Mouse (Mus musculus) forebrain, embryonic 11.5 days (tissue): ENCODE results near the gene Aoc2. TPM values are rescaled to one million over a fixed set of nuclear protein-coding genes. Genes with fewer than 3 reads are reported as not detected.

Experiments
- ATAC-seq: fragments of 200-750 bp; cut with Nextera tagmentation; replicated peaks from 2 replicates; pipeline ENCODE4 v1.8.0; 2017; ENCODE audit warnings: moderate TSS enrichment; ENCODE audit not compliant: low FRiP score
- DNase-seq: peaks from one replicate; pipeline ENCODE4 v3.0.0-alpha.2; 2017; ENCODE audit warnings: low spot score
- H3K27ac ChIP-seq: fragments of 300-500 bp; sonication (generic); 2 replicates; pipeline ENCODE4 v1.5.1; 2014; ENCODE audit warnings: low read depth, low read length
- H3K27me3 ChIP-seq: fragments of 300-500 bp; sonication (generic); 2 replicates; pipeline ENCODE4 v1.6.1; 2014; ENCODE audit warnings: mild to moderate bottlenecking, low read length, mixed read lengths; ENCODE audit not compliant: control insufficient read depth, insufficient read depth
- H3K36me3 ChIP-seq: fragments of 300-500 bp; sonication (generic); 2 replicates; pipeline ENCODE4 v1.6.1; 2014; ENCODE audit warnings: mild to moderate bottlenecking, low read length, moderate library complexity, mixed read lengths; ENCODE audit not compliant: control insufficient read depth, insufficient read depth
- H3K4me1 ChIP-seq: fragments of 300-500 bp; sonication (generic); replicated peaks from 2 replicates; pipeline ENCODE4 v1.6.1; 2014; ENCODE audit warnings: low read length, mixed read lengths; ENCODE audit not compliant: control insufficient read depth, insufficient read depth
- H3K4me2 ChIP-seq: fragments of 300-500 bp; sonication (generic); 2 replicates; pipeline ENCODE4 v1.6.1; 2014; ENCODE audit warnings: low read depth, mild to moderate bottlenecking, low read length, moderate library complexity, mixed read lengths; ENCODE audit not compliant: severe bottlenecking
- H3K4me3 ChIP-seq: fragments of 300-500 bp; sonication (generic); 2 replicates; pipeline ENCODE4 v1.5.1; 2014; ENCODE audit warnings: low read depth, low read length
- H3K9ac ChIP-seq: fragments of 300-500 bp; sonication (generic); 2 replicates; pipeline ENCODE4 v1.6.1; 2014; ENCODE audit warnings: low read length
- H3K9me3 ChIP-seq: fragments of 300-500 bp; sonication (generic); 2 replicates; pipeline ENCODE4 v1.6.1; 2016; ENCODE audit warnings: low read length, mixed read lengths; ENCODE audit not compliant: control insufficient read depth
- WGBS: fragments of 180-500 bp; shearing (Covaris S2); extraction: QIAGEN DNeasy Blood & Tissue Kit; methylation state at CpG from one replicate; pipeline ENCODE4 v1.1.7; 2014; 5-methylcytosine and 5-hydroxymethylcytosine counted together
- polyA plus RNA-seq: library from polyadenylated mRNA; unstranded; fragments of >200 nt; fragmentation: Nextera tagmentation; extraction: Ambion mirVana; gene quantifications from 2 replicates; pipeline ENCODE4 v1.2.1, GENCODE M21; 2014

Gene Aoc2
- polyA plus RNA-seq, 1 experiment from 2014 or later: 3.1 TPM

GRCm38 (mm10) chr11:101335685-101336084 lies 10.8 kb downstream of the Aoc2 start:
- Histone ChIP-seq H3K4me3 (no peak overlapping the region), H3K4me2 (no peak overlapping the region), H3K4me1 (peaks cover 5% of the 10 kb centered on the region; the same call in 1 of the 2 replicates), H3K9me3 (no peaks in the 10 kb centered on the region), H3K36me3 (no peaks in the 10 kb centered on the region), H3K27me3 (no peaks in the 10 kb centered on the region), H3K9ac (no peak overlapping the region), H3K27ac (no peak overlapping the region)
- WGBS: 82% methylated on average over 9 of the region's 9 CpGs
- no peak for ATAC-seq
- no peak for DNase-seq

- H3K4me1 ChIP-seq: peaks cover 5% of the 10 kb centered on the region; the same call in 1 of the 2 replicates
- WGBS: 3% methylated on average over 9 of the region's 9 CpGs
- no peaks in the 10 kb centered on the region for H3K27me3 ChIP-seq
- no peak overlapping the region for H3K27ac ChIP-seq
- H3K4me2 ChIP-seq: peak overlapping the region; percentile 58
- H3K9me3 ChIP-seq: no peaks in the 10 kb centered on the region
- peak overlapping the region; percentile 15; the same call in 1 of the 2 replicates for H3K4me3 ChIP-seq
- ATAC-seq: peak; percentile 81
- H3K36me3 ChIP-seq: no peaks in the 10 kb centered on the region
- peak; percentile 73 for DNase-seq
- H3K9ac ChIP-seq: peak overlapping the region; percentile 51
Observed at GRCm38 (mm10) chr11:101338123-101338760, 13.4 kb downstream of the Aoc2 start.

GRCm38 (mm10) chr11:101347083-101347775 lies 22.4 kb downstream of the Aoc2 start:
- DNase-seq (peak; percentile 41), ATAC-seq (no peak)
- Histone ChIP-seq H3K36me3 (no peaks in the 10 kb centered on the region), H3K4me1 (no peaks in the 10 kb centered on the region), H3K27ac (no peak overlapping the region), H3K4me3 (no peak overlapping the region), H3K9ac (no peak overlapping the region), H3K4me2 (no peak overlapping the region), H3K27me3 (no peaks in the 10 kb centered on the region), H3K9me3 (no peaks in the 10 kb centered on the region)
- 72% methylated on average over 10 of the region's 10 CpGs for WGBS

- H3K9ac ChIP-seq: no peak overlapping the region
- H3K4me2 ChIP-seq: no peak overlapping the region
- no peaks in the 10 kb centered on the region for H3K36me3 ChIP-seq
- no peaks in the 10 kb centered on the region for H3K4me1 ChIP-seq
- 86% methylated on average over 7 of the region's 7 CpGs for WGBS
- DNase-seq (peak; percentile 43), ATAC-seq (no peak)
- no peaks in the 10 kb centered on the region for H3K27me3 ChIP-seq
- H3K27ac ChIP-seq: no peak overlapping the region
- H3K9me3 ChIP-seq: no peaks in the 10 kb centered on the region
- no peak overlapping the region for H3K4me3 ChIP-seq
Observed at GRCm38 (mm10) chr11:101348774-101349173, 23.9 kb downstream of the Aoc2 start.

GRCm38 (mm10) chr11:101349216-101349615 lies 24.4 kb downstream of the Aoc2 start:
- Histone ChIP-seq H3K36me3 (no peaks in the 10 kb centered on the region), H3K27me3 (no peaks in the 10 kb centered on the region), H3K4me1 (no peaks in the 10 kb centered on the region), H3K27ac (no peak overlapping the region), H3K4me3 (no peak overlapping the region), H3K9me3 (no peaks in the 10 kb centered on the region), H3K4me2 (no peak overlapping the region), H3K9ac (no peak overlapping the region)
- WGBS: 88% methylated on average over 3 of the region's 3 CpGs
- no peak for DNase-seq
- ATAC-seq: no peak

- H3K9ac ChIP-seq: no peak overlapping the region
- no peak overlapping the region for H3K27ac ChIP-seq
- H3K4me3 ChIP-seq: no peak overlapping the region
- no peaks in the 10 kb centered on the region for H3K27me3 ChIP-seq
- DNase-seq: no peak
- H3K9me3 ChIP-seq: no peaks in the 10 kb centered on the region
- no peak overlapping the region for H3K4me2 ChIP-seq
- no peaks in the 10 kb centered on the region for H3K36me3 ChIP-seq
- ATAC-seq: no peak
- no peaks in the 10 kb centered on the region for H3K4me1 ChIP-seq
- 66% methylated on average over 11 of the region's 11 CpGs for WGBS
Observed at GRCm38 (mm10) chr11:101351100-101351720, 26.3 kb downstream of the Aoc2 start.

- Histone ChIP-seq H3K9ac (no peak overlapping the region), H3K4me3 (no peak overlapping the region), H3K27ac (no peak overlapping the region), H3K4me1 (no peaks in the 10 kb centered on the region), H3K4me2 (no peak overlapping the region), H3K27me3 (no peaks in the 10 kb centered on the region), H3K9me3 (no peaks in the 10 kb centered on the region), H3K36me3 (no peaks in the 10 kb centered on the region)
- WGBS: 85% methylated on average over 3 of the region's 3 CpGs
- DNase-seq: no peak
- ATAC-seq: no peak
Observed at GRCm38 (mm10) chr11:101351721-101352111, 26.9 kb downstream of the Aoc2 start.

- WGBS: 91% methylated on average over 12 of the region's 12 CpGs
- Histone ChIP-seq H3K4me2 (no peak overlapping the region), H3K4me1 (no peaks in the 10 kb centered on the region), H3K36me3 (no peaks in the 10 kb centered on the region), H3K27me3 (no peaks in the 10 kb centered on the region), H3K27ac (no peak overlapping the region), H3K9me3 (no peaks in the 10 kb centered on the region), H3K9ac (no peak overlapping the region), H3K4me3 (no peak overlapping the region)
- ATAC-seq (no peak), DNase-seq (no peak)
Observed at GRCm38 (mm10) chr11:101353436-101353835, 28.6 kb downstream of the Aoc2 start.
